Mouse (Mus musculus) spleen, adult 2 months (tissue): ENCODE measurements at regions not wholly inside any gene's neighbourhood (a gene's known extent, or its start where the extent isn't known, plus 50 kb on each side); places are given as distances from the start of the nearest gene placed in this dataset.

Experiments
- CTCF ChIP-seq: fragments of 200-500 bp; IDR thresholded peaks from 2 replicates; pipeline ENCODE4 v1.5.1; 2011; ENCODE audit warnings: mild to moderate bottlenecking, inconsistent platforms; ENCODE audit not compliant: insufficient read depth, insufficient read length, insufficient replicate concordance; ENCODE audit errors: extremely low read depth
- POLR2A ChIP-seq: fragments of 200-500 bp; IDR thresholded peaks from 2 replicates; pipeline ENCODE4 v1.6.1; 2011; ENCODE audit warnings: low read depth, low read length, inconsistent platforms

GRCm38 (mm10) chr4:53297975-53298374 lies 138.3 kb upstream of the Abca1 start:
- TF ChIP-seq POLR2A, result no peak
- no peak for TF ChIP-seq CTCF
